Mouse (Mus musculus) neural tube, embryonic 11.5 days (tissue): ENCODE measurements at regions not wholly inside any gene's neighbourhood (a gene's known extent, or its start where the extent isn't known, plus 50 kb on each side); places are given as distances from the start of the nearest gene placed in this dataset.
A peak's percentile ranks its signal among the peaks of the same experiment; 100 is the strongest.

ENCODE experiments used
- ATAC-seq: fragments of 200-750 bp; cut with Nextera tagmentation; 2 replicates; pipeline ENCODE4 v1.8.0; 2017; ENCODE audit warnings: moderate number of reproducible peaks, mild to moderate bottlenecking, moderate TSS enrichment, moderate library complexity; ENCODE audit not compliant: insufficient read depth, low FRiP score, low TSS enrichment
- DNase-seq: peaks from one replicate; pipeline ENCODE4 v3.0.0-alpha.2; 2015; ENCODE audit warnings: low spot score
- H3K27ac ChIP-seq: fragments of 300-500 bp; sonication (generic); 2 replicates; pipeline ENCODE4 v1.5.1; 2014; ENCODE audit warnings: low read depth, mild to moderate bottlenecking, low read length
- H3K27me3 ChIP-seq: fragments of 300-500 bp; sonication (generic); 2 replicates; pipeline ENCODE4 v1.6.1; 2014; ENCODE audit warnings: mild to moderate bottlenecking, low read length, mixed read lengths; ENCODE audit not compliant: control insufficient read depth, insufficient read depth
- H3K36me3 ChIP-seq: fragments of 300-500 bp; sonication (generic); 2 replicates; pipeline ENCODE4 v1.6.1; 2014; ENCODE audit warnings: mild to moderate bottlenecking, low read length, moderate library complexity, mixed read lengths; ENCODE audit not compliant: control insufficient read depth, insufficient read depth
- H3K4me1 ChIP-seq: fragments of 300-500 bp; sonication (generic); 2 replicates; pipeline ENCODE4 v1.6.1; 2014; ENCODE audit warnings: low read length, mixed read lengths; ENCODE audit not compliant: control insufficient read depth, insufficient read depth
- H3K4me2 ChIP-seq: fragments of 300-500 bp; sonication (generic); 2 replicates; pipeline ENCODE4 v1.6.1; 2014; ENCODE audit warnings: low read depth, mild to moderate bottlenecking, moderate library complexity
- H3K4me3 ChIP-seq: fragments of 300-500 bp; sonication (generic); 2 replicates; pipeline ENCODE4 v1.5.1; 2014; ENCODE audit warnings: low read depth, low read length
- H3K9ac ChIP-seq: fragments of 300-500 bp; sonication (generic); 2 replicates; pipeline ENCODE4 v1.6.1; 2014; ENCODE audit warnings: mild to moderate bottlenecking, low read length
- H3K9me3 ChIP-seq: fragments of 300-500 bp; sonication (generic); 2 replicates; pipeline ENCODE4 v1.6.1; 2016; ENCODE audit warnings: low read length; ENCODE audit not compliant: control insufficient read depth
- WGBS: fragments of 180-500 bp; shearing (Covaris S2); extraction: QIAGEN DNeasy Blood & Tissue Kit; methylation state at CpG from one replicate; pipeline ENCODE4 v1.1.7; 2014; 5-methylcytosine and 5-hydroxymethylcytosine counted together

DNA sequence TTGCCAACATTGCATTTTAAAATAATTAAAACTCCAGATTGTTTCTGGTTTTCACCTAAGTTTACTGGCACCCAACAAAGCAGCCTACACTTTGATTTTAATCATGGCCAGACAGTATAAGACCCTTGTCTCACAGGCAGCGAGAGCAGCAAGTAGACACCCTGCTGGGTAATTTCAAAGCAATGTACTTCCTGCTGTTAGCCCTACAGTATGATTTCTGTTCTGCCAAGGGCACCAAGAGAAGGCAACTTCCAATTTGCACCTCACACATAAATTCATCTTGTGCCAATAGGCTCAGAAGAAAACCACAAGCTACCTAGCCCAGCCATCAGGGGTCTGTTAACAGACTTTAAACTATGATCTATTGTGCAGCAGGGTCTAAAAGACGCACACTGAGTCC lies 186.7 kb upstream of the Hand2 start:
- no peak for DNase-seq
- Histone ChIP-seq H3K27me3 (no peaks in the 10 kb centered on the region), H3K4me2 (no peak overlapping the region), H3K9ac (no peak overlapping the region), H3K4me1 (no peaks in the 10 kb centered on the region), H3K27ac (no peak overlapping the region), H3K9me3 (no peaks in the 10 kb centered on the region), H3K4me3 (no peak overlapping the region), H3K36me3 (no peaks in the 10 kb centered on the region)
- 33% methylated on average over 2 of the region's 2 CpGs for WGBS
- ATAC-seq: no peak

DNA sequence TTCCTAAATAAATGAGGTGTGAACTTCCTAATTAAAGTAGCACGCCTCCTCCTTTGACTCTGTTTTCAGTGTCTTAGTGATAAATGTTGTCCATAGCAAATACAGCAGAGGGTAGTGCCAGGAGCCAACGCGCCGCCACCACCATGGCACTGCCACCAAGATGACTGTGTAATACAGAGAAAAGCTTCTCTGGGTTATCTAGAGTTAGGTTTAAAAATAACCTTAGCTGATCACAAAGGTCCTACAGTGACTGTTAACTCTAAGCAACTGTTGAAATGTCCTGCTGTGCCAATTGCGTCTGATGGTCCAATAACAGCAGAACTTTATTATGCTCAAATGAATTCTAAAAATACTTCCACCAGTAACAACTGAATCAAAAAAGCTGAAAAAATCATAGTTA lies 186.1 kb upstream of the Hand2 start:
- H3K27me3 ChIP-seq: no peaks in the 10 kb centered on the region
- DNase-seq (no peak), ATAC-seq (no peak)
- no peaks in the 10 kb centered on the region for H3K4me1 ChIP-seq
- 80% methylated on average over 5 of the region's 5 CpGs for WGBS
- no peak overlapping the region for H3K4me2 ChIP-seq
- H3K9me3 ChIP-seq: no peaks in the 10 kb centered on the region
- H3K9ac ChIP-seq: no peak overlapping the region
- H3K36me3 ChIP-seq: no peaks in the 10 kb centered on the region
- H3K4me3 ChIP-seq: no peak overlapping the region
- no peak overlapping the region for H3K27ac ChIP-seq

DNA sequence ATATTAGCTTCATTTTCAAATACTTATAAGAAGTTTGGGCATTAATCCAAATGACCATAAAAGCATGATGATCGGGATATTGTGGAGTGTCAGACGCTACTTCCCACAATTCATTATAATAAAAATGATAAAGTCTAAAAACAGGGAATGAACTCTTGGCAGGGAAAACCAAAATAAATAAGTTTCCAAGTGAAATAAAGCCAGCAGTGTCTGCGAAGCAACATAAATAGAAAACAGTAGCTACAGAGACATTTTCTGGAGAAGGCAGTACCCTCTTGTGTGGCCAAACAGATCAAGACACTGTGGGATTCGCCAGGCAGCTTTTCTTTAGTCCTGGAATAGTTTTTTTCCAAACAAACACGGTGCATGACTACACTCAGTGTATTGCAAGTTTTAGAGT lies 172.7 kb upstream of the Hand2 start:
- DNase-seq (no peak), ATAC-seq (no peak)
- Histone ChIP-seq H3K4me3 (no peak overlapping the region), H3K9ac (no peak overlapping the region), H3K4me1 (no peaks in the 10 kb centered on the region), H3K4me2 (no peak overlapping the region), H3K27ac (no peak overlapping the region), H3K9me3 (no peaks in the 10 kb centered on the region), H3K36me3 (no peaks in the 10 kb centered on the region), H3K27me3 (no peaks in the 10 kb centered on the region)
- 88% methylated on average over 5 of the region's 5 CpGs for WGBS

DNA sequence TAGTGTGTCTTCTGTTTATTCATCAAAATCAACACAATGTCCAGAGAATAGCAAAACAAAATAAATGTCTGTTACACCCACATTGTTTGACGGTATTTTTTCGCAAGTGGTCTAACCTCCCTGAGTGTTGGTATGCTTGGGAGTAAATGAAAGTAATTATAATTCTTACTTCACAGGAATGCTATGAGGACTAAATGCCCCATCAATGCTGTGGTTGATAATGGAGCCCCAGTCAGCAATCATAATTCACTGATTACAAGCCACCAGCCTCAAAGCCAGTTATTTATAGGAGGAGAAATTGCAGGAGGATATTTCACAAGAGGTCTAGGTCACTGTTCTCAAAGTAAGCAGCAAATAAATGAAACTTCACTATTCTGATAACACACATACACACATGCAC lies 129.6 kb upstream of the Hand2 start:
- ATAC-seq (no peak), DNase-seq (no peak)
- no peak overlapping the region for H3K9ac ChIP-seq
- 93% methylated on average over 2 of the region's 2 CpGs for WGBS
- H3K4me1 ChIP-seq: no peaks in the 10 kb centered on the region
- no peaks in the 10 kb centered on the region for H3K9me3 ChIP-seq
- H3K36me3 ChIP-seq: no peaks in the 10 kb centered on the region
- no peak overlapping the region for H3K4me3 ChIP-seq
- H3K4me2 ChIP-seq: no peak overlapping the region
- no peak overlapping the region for H3K27ac ChIP-seq
- H3K27me3 ChIP-seq: no peaks in the 10 kb centered on the region

DNA sequence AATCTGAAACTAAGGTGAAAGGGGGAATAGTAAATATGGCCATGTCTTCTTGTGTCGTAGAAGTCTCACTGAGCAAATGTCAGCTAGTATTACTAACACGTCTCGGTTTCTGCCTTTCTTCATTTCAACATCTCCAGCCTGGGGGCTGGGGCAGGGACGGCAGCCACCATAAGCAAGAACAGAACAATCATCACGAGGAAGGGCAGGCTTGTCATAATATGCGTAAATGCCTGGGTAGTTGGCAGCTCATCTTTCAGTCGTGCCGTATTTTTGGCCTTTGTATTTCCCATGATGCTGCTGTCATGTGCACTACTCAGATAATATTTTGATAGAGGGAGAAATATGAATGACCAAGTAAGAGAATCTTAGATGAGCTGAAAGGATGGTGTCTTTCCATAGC lies 120.5 kb upstream of the Hand2 start:
- H3K9me3 ChIP-seq: no peaks in the 10 kb centered on the region
- 86% methylated on average over 8 of the region's 8 CpGs for WGBS
- no peak overlapping the region for H3K4me3 ChIP-seq
- ATAC-seq: no peak
- no peak overlapping the region for H3K4me2 ChIP-seq
- H3K4me1 ChIP-seq: no peaks in the 10 kb centered on the region
- no peak overlapping the region for H3K9ac ChIP-seq
- no peaks in the 10 kb centered on the region for H3K27me3 ChIP-seq
- no peak for DNase-seq
- H3K27ac ChIP-seq: no peak overlapping the region
- no peaks in the 10 kb centered on the region for H3K36me3 ChIP-seq

DNA sequence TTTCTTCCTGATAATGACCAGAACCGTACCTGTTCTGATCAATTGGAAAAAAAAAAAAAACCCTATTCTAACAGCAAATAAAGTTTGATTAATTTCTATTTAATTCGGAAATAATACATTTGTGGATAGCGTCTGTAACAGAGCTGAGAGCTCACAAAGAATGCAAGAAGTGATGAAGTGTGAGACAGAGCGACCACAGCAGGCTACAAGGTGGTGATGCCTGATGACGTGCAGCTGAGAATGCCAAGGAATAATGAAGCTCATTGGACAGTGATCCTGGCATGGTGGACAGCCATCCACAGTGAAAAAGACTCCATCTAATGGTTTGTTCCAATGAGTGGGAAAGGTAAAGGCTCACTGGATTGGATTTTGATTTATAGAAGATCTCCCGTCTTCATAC lies 111.2 kb upstream of the Hand2 start:
- Histone ChIP-seq H3K9me3 (no peaks in the 10 kb centered on the region), H3K27ac (no peak overlapping the region), H3K4me2 (no peak overlapping the region), H3K9ac (no peak overlapping the region), H3K4me3 (no peak overlapping the region), H3K36me3 (no peaks in the 10 kb centered on the region), H3K27me3 (no peaks in the 10 kb centered on the region), H3K4me1 (no peaks in the 10 kb centered on the region)
- DNase-seq (no peak), ATAC-seq (no peak)
- 88% methylated on average over 6 of the region's 6 CpGs for WGBS

DNA sequence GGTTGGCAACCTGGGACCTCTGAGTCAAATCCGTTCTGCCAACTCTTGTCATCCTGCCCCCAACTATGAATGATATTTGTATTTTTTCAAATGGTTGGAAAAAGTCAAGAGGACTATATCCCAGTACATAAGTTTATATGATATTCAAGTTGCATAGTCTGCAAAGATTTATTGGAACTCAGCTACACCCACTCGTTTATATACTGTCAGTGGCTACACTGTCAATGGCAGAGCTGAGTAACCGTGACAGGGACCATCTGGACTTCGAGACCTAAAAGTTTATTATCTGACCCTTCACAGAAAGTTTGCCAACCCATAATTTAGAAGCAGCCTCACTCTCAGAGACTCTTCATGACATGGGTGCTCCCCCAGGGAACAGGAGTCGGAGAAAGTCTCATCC lies 107.7 kb upstream of the Hand2 start:
- DNase-seq (no peak), ATAC-seq (0 out of 2 replicates have a peak, but pooled peaks have one; percentile 41)
- WGBS: 80% methylated on average over 5 of the region's 5 CpGs
- H3K27ac ChIP-seq: no peak overlapping the region
- no peaks in the 10 kb centered on the region for H3K27me3 ChIP-seq
- H3K9ac ChIP-seq: no peak overlapping the region
- H3K4me3 ChIP-seq: no peak overlapping the region
- H3K4me1 ChIP-seq: no peaks in the 10 kb centered on the region
- H3K9me3 ChIP-seq: no peaks in the 10 kb centered on the region
- H3K36me3 ChIP-seq: no peaks in the 10 kb centered on the region
- no peak overlapping the region for H3K4me2 ChIP-seq

DNA sequence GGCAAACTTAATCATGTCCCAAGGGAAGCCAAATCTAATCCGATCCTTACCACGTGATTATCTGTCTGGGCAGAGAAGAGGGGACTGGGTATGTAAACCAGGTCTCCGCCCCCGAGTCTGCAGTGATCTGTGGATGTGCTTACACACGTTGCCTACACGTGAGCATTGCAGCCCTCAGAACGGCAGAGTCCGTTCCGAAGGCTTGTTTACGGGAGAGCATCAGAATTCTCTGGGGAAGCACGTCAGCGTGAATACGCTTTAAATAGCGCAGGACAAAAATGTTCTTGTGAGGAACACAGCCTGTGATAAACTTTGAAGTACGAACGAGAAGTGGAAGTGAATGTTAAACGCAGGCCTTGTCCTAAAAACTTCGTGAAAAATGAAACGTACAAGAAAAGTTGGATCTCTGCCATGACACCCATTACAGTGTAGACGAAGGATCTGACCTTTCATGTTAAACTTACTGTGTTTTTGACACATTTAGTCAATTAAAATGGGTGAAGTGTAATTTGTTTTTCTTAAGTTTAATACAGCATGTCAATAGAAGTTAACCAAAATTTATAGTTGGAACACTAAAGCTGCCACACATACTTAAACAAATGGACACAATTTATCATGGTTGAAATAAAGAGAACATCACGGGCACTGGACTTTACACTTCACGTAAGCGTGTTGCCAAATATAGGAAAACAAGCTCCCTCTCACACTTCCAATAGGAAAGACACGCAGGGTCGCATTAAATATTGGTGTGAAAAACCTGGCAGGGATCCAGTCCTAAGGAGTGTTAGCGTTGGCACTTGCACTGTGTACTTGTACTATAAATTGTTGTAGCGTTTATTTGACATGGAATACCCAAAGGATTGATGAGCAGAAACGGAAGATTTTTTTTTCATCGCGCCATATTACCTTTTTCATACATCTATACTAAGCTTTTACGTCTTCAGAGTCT lies 106.5 kb upstream of the Hand2 start:
- Histone ChIP-seq H3K9ac (no peak overlapping the region), H3K4me1 (no peaks in the 10 kb centered on the region), H3K9me3 (no peaks in the 10 kb centered on the region), H3K27me3 (no peaks in the 10 kb centered on the region), H3K27ac (no peak overlapping the region), H3K4me2 (no peak overlapping the region), H3K36me3 (no peaks in the 10 kb centered on the region), H3K4me3 (no peak overlapping the region)
- 86% methylated on average over 31 of the region's 31 CpGs for WGBS
- no peak for ATAC-seq
- DNase-seq: no peak

DNA sequence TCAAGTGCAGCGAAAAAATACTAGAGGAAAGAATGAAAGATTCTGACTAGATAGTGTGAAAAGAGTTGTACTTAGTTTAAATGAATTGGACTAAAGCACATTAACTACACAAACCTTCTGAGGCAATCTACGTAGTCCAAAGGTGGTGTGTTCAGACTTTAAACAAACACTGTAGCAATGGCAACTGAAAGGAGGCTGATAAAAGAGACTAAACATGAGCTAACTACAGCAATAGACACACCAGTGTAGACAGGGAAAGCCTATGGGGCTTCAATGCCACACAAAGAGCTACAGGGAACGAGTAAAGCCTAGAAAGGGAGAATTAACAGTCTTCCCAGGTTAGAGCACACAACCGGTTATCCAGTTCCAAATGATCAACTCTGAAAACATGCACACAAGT lies 90.2 kb upstream of the Hand2 start:
- Histone ChIP-seq H3K4me2 (no peak overlapping the region), H3K4me1 (no peaks in the 10 kb centered on the region), H3K9ac (no peak overlapping the region), H3K27ac (no peak overlapping the region), H3K27me3 (no peaks in the 10 kb centered on the region), H3K9me3 (no peaks in the 10 kb centered on the region), H3K36me3 (no peaks in the 10 kb centered on the region), H3K4me3 (no peak overlapping the region)
- no peak for DNase-seq
- WGBS: 86% methylated on average over 4 of the region's 4 CpGs
- no peak for ATAC-seq
